Comparison of ENCODE assay signal across 9 mouse cellular contexts in the genomic region with DNA sequence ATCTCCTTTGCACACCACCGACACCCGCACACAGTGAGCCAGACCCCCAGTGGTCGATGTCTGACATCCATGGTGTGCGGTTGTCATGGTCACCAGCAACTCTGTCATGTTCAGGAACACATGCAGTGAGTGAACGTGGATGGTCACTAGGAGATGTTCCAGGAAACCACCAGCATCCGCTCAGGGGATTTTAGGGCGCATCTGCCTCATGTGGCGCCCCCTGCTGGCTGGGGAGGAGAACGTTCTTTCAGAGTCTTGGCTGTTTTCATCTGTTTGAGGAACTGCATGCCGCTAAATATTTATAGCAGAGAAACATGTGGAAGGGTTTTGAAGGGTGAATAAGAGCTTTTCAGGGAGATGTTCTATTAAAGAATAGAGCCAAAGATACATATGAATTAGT.
DNase-seq lines count a peak whose midpoint lies in the region; ATAC-seq lines count a peak whose summit lies in the region.
"Had no signal": no experiment of that assay in that cellular context is flagged by ENCODE, and none has a peak within 500 bp of the region (broad histone marks: within the 10 kb centered on the region; RNA-seq: fewer than 3 reads in every experiment).

No protein-coding gene starts in this region.

- 0 out of 2 replicates have a peak, but pooled peaks cover 6% of the 10 kb centered on the region for H3K9me3 ChIP-seq in midbrain, embryonic 13.5 days
- peaks cover 2% of the 10 kb centered on the region; the same call in 1 of the 2 replicates for H3K9me3 ChIP-seq in midbrain, embryonic 11.5 days (ENCODE audit: control insufficient read depth, low read length)
- no peaks in the 10 kb centered on the region; the same call in 1 of the 2 replicates for H3K9me3 ChIP-seq in heart, embryonic 11.5 days (replicated peaks; ENCODE audit: control insufficient read depth, low read length)

- 62% methylated on average over 10 of the region's 10 CpGs for WGBS in midbrain, embryonic 13.5 days
- 66% methylated on average over 10 of the region's 10 CpGs for WGBS in midbrain, embryonic 11.5 days
- WGBS in heart, embryonic 11.5 days (ENCODE audit: insufficient replicate concordance), result 59% methylated on average over 10 of the region's 10 CpGs

- H3K4me3 ChIP-seq in midbrain, embryonic 13.5 days (replicated peaks), result no peak overlapping the region
- H3K4me3 ChIP-seq in midbrain, embryonic 11.5 days (ENCODE audit: low read depth, low read length), result no peak overlapping the region
- no peak overlapping the region for H3K4me3 ChIP-seq in heart, embryonic 11.5 days (ENCODE audit: low read depth, low read length)
- H3K4me3 ChIP-seq: erythroblast, embryonic 14.5 days had no signal

- H3K27me3 ChIP-seq in midbrain, embryonic 13.5 days, result peaks cover 13% of the 10 kb centered on the region; the same call in 1 of the 2 replicates
- no peaks in the 10 kb centered on the region for H3K27me3 ChIP-seq in midbrain, embryonic 11.5 days (ENCODE audit: control insufficient read depth, insufficient read depth, low read length)
- peaks cover 14% of the 10 kb centered on the region for H3K27me3 ChIP-seq in heart, embryonic 11.5 days (ENCODE audit: control insufficient read depth, insufficient read depth, low read length)

- H3K36me3 ChIP-seq in midbrain, embryonic 13.5 days, result no peaks in the 10 kb centered on the region
- no peaks in the 10 kb centered on the region for H3K36me3 ChIP-seq in midbrain, embryonic 11.5 days (ENCODE audit: control insufficient read depth, insufficient read depth, low read length)
- no peaks in the 10 kb centered on the region for H3K36me3 ChIP-seq in heart, embryonic 11.5 days (ENCODE audit: control insufficient read depth, insufficient read depth, low read length)

- H3K4me1 ChIP-seq in midbrain, embryonic 13.5 days (replicated peaks), result peaks cover 22% of the 10 kb centered on the region
- peaks cover 14% of the 10 kb centered on the region for H3K4me1 ChIP-seq in midbrain, embryonic 11.5 days (ENCODE audit: control insufficient read depth, insufficient read depth, low read length)
- H3K4me1 ChIP-seq in heart, embryonic 11.5 days (ENCODE audit: control insufficient read depth, insufficient read depth, low read length), result peaks cover 2% of the 10 kb centered on the region; the same call in 1 of the 2 replicates

- peak; percentile 12 for DNase-seq in gastrocnemius, postnatal 14 days
- no peak for DNase-seq in gastrocnemius, postnatal 4 days (ENCODE audit: low spot score in 2 of 2)
- DNase-seq in midbrain, embryonic 11.5 days (ENCODE audit: low spot score, missing footprints), result no peak
- peak; percentile 66 for DNase-seq in cerebellum, adult 9-10 months
- peak; percentile 27 for DNase-seq in right cerebral cortex, postnatal 25 days
- DNase-seq in layer of hippocampus, adult 9-10 months (ENCODE audit: low spot score), result no peak

- intact Hi-C loops in gastrocnemius, postnatal 14 days (cut with DNase I; ENCODE audit: low total_unique reads), result no loop called here

- ATAC-seq in midbrain, embryonic 13.5 days, result 0 out of 2 replicates have a peak, but pooled peaks have one; percentile 37
- ATAC-seq in midbrain, embryonic 11.5 days (ENCODE audit: low FRiP score), result no peak
- no peak for ATAC-seq in heart, embryonic 11.5 days (replicated peaks; ENCODE audit: insufficient number of reproducible peaks, low FRiP score, low TSS enrichment)

- H3K27ac ChIP-seq in midbrain, embryonic 13.5 days, result no peak overlapping the region
- H3K27ac ChIP-seq in midbrain, embryonic 11.5 days (ENCODE audit: low read depth, low read length), result no peak overlapping the region
- H3K27ac ChIP-seq in heart, embryonic 11.5 days (ENCODE audit: low read depth, low read length), result no peak overlapping the region

- H3K4me2 ChIP-seq in midbrain, embryonic 13.5 days (replicated peaks), result no peak overlapping the region
- no peak overlapping the region for H3K4me2 ChIP-seq in midbrain, embryonic 11.5 days
- no peak overlapping the region for H3K4me2 ChIP-seq in heart, embryonic 11.5 days

- no peak overlapping the region for H3K9ac ChIP-seq in midbrain, embryonic 13.5 days (replicated peaks)
- no peak overlapping the region for H3K9ac ChIP-seq in midbrain, embryonic 11.5 days (ENCODE audit: low read length)
- no peak overlapping the region for H3K9ac ChIP-seq in heart, embryonic 11.5 days (ENCODE audit: low read depth, low read length)

Comparison
In these comparisons a context has a peak if more than half of its experiments do, and no peak if none do; other contexts are left out.
1. DNase-seq: peak in gastrocnemius, postnatal 14 days (single experiment), cerebellum, adult 9-10 months (single experiment) and right cerebral cortex, postnatal 25 days (single experiment); none in gastrocnemius, postnatal 4 days (0 of 2), midbrain, embryonic 11.5 days (single experiment) and layer of hippocampus, adult 9-10 months (single experiment).